Mouse (Mus musculus) lung, postnatal 0 days (tissue): Measurements from ENCODE around the gene Pdgfb. TPM values are rescaled to one million over a fixed set of nuclear protein-coding genes. Genes with fewer than 3 reads are reported as not detected.
A peak's percentile ranks its signal among the peaks of the same experiment; 100 is the strongest.

Experiments used
- ATAC-seq: fragments of 200-750 bp; cut with Nextera tagmentation; 2 replicates; pipeline ENCODE4 v1.8.0; 2017; ENCODE audit warnings: moderate library complexity
- DNase-seq: peaks from one replicate; pipeline ENCODE4 v3.0.0-alpha.2; 2016; ENCODE audit warnings: low spot score
- H3K27ac ChIP-seq: fragments of 300-500 bp; sonication (generic); 2 replicates; pipeline ENCODE4 v1.5.1; 2014; ENCODE audit warnings: antibody characterized with exemption, mild to moderate bottlenecking, low read length, mixed read lengths
- H3K27me3 ChIP-seq: fragments of 300-500 bp; sonication (generic); replicated peaks from 2 replicates; pipeline ENCODE4 v1.6.1; 2014; ENCODE audit warnings: low read length, mixed read lengths; ENCODE audit not compliant: insufficient read depth
- H3K36me3 ChIP-seq: fragments of 300-500 bp; sonication (generic); 2 replicates; pipeline ENCODE4 v1.6.1; 2014; ENCODE audit warnings: low read length, mixed read lengths; ENCODE audit not compliant: insufficient read depth
- H3K4me1 ChIP-seq: fragments of 300-500 bp; sonication (generic); 2 replicates; pipeline ENCODE4 v1.6.1; 2014; ENCODE audit warnings: antibody characterized with exemption, low read depth, low read length, mixed read lengths; ENCODE audit not compliant: insufficient read depth
- H3K4me2 ChIP-seq: fragments of 300-500 bp; sonication (generic); replicated peaks from 2 replicates; pipeline ENCODE4 v1.6.1; 2014; ENCODE audit warnings: low read depth, mild to moderate bottlenecking, low read length, moderate library complexity, mixed read lengths
- H3K4me3 ChIP-seq: fragments of 300-500 bp; sonication (generic); 2 replicates; pipeline ENCODE4 v1.5.1; 2014; ENCODE audit warnings: low read depth, low read length
- H3K9ac ChIP-seq: fragments of 300-500 bp; sonication (generic); replicated peaks from 2 replicates; pipeline ENCODE4 v1.6.1; 2014; ENCODE audit warnings: low read depth, mild to moderate bottlenecking
- H3K9me3 ChIP-seq: fragments of 300-500 bp; sonication (generic); 2 replicates; pipeline ENCODE4 v1.6.1; 2016; ENCODE audit warnings: low read length, mixed read lengths
- CTCF ChIP-seq: IDR thresholded peaks from 2 replicates; pipeline ENCODE4 v1.5.1; 2016; ENCODE audit warnings: antibody characterized with exemption, mild to moderate bottlenecking
- EP300 ChIP-seq: IDR thresholded peaks from 2 replicates; pipeline ENCODE4 v1.6.1; 2016; ENCODE audit warnings: antibody characterized with exemption, mild to moderate bottlenecking, control low read depth
- WGBS: fragments of 180-500 bp; shearing (Covaris S2); extraction: QIAGEN DNeasy Blood & Tissue Kit; methylation state at CpG from one replicate; pipeline ENCODE4 v1.1.7; 2014; 5-methylcytosine and 5-hydroxymethylcytosine counted together
- polyA plus RNA-seq: library from polyadenylated mRNA; unstranded; fragments of >200 nt; fragmentation: Nextera tagmentation; extraction: Ambion mirVana; gene quantifications from 2 replicates; pipeline ENCODE4 v1.2.1, GENCODE M21; 2015

The Pdgfb gene
- polyA plus RNA-seq, 1 experiment from 2014 or later, result 10.5 TPM

GRCm38 (mm10) chr15:79952504-79953231, 62.1 kb downstream of the Pdgfb start:
- Histone ChIP-seq H3K9me3 (no peaks in the 10 kb centered on the region), H3K4me3 (no peak overlapping the region), H3K27me3 (no peaks in the 10 kb centered on the region), H3K9ac (no peak overlapping the region), H3K4me2 (no peak overlapping the region), H3K36me3 (no peaks in the 10 kb centered on the region), H3K4me1 (peaks cover 13% of the 10 kb centered on the region), H3K27ac (peak overlapping the region; percentile 81)
- peak; percentile 58; the same call in 1 of the 2 replicates for TF ChIP-seq EP300
- TF ChIP-seq CTCF, result no peak
- 25% methylated on average over 11 of the region's 11 CpGs for WGBS
- ATAC-seq (peak; percentile 50), DNase-seq (peak; percentile 69)

DNA sequence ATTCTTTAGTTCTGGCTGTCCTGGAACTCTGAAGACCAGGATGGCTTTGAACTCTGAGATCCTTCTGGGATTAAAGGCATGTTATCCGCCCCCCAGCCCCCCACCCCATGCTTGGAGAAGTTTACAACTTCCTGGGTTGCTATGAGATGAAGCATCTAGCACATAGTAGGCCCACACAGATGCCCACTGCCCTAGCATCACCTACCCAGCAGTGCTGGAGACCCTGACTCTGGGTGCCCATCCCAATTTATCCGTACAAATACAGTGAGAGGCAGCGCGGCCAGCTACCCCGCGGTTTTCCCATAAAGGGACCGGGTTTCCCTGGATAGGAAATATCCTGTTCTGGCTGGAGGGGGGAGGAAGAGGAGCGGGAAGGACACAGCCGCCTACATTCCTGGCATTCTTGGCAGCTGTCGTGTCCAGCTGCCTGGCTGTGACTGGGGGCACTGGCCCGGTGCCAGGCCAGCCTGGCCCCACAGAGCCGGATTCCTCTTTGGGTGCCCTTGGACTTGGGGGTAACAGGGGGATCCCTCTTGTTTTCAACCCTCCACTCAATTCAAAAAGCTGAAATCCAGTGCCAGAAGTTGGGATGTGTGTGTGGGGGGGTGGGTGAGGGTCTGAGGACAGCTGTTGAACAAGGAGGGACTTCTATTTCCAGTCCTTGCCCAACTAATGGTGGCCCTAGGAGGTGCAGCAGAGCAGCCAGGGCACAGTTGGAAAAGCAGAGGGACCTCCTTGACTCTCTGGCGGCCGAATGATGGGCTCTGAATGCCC, 62.9 kb downstream of the Pdgfb start:
- ATAC-seq, result peak; percentile 45

GRCm38 (mm10) chr15:79951226-79951625, 63.6 kb downstream of the Pdgfb start:
- Histone ChIP-seq H3K27me3 (no peaks in the 10 kb centered on the region), H3K4me3 (no peak overlapping the region), H3K36me3 (no peaks in the 10 kb centered on the region), H3K9ac (no peak overlapping the region), H3K4me1 (peaks cover 13% of the 10 kb centered on the region), H3K9me3 (no peaks in the 10 kb centered on the region), H3K4me2 (no peak overlapping the region), H3K27ac (peak overlapping the region; percentile 81)
- no peak for TF ChIP-seq CTCF
- TF ChIP-seq EP300, result no peak
- no peak for ATAC-seq
- DNase-seq, result no peak
- WGBS, result 56% methylated on average over 6 of the region's 6 CpGs

More for the DNA sequence above, 62.9 kb downstream of the Pdgfb start:
- H3K9ac ChIP-seq, result no peak overlapping the region
- DNase-seq, result peak; percentile 80
- peak overlapping the region; percentile 81 for H3K27ac ChIP-seq
- H3K4me3 ChIP-seq, result no peak overlapping the region
- peaks cover 13% of the 10 kb centered on the region for H3K4me1 ChIP-seq
- no peaks in the 10 kb centered on the region for H3K27me3 ChIP-seq
- TF ChIP-seq CTCF (no peak; the same call in 1 of the 2 replicates), EP300 (peak; percentile 89)
- WGBS, result 21% methylated on average over 14 of the region's 14 CpGs
- H3K4me2 ChIP-seq, result 0 out of 2 replicates have a peak overlapping the region, but pooled peaks have one; percentile 30
- H3K36me3 ChIP-seq, result no peaks in the 10 kb centered on the region
- H3K9me3 ChIP-seq, result no peaks in the 10 kb centered on the region

DNA sequence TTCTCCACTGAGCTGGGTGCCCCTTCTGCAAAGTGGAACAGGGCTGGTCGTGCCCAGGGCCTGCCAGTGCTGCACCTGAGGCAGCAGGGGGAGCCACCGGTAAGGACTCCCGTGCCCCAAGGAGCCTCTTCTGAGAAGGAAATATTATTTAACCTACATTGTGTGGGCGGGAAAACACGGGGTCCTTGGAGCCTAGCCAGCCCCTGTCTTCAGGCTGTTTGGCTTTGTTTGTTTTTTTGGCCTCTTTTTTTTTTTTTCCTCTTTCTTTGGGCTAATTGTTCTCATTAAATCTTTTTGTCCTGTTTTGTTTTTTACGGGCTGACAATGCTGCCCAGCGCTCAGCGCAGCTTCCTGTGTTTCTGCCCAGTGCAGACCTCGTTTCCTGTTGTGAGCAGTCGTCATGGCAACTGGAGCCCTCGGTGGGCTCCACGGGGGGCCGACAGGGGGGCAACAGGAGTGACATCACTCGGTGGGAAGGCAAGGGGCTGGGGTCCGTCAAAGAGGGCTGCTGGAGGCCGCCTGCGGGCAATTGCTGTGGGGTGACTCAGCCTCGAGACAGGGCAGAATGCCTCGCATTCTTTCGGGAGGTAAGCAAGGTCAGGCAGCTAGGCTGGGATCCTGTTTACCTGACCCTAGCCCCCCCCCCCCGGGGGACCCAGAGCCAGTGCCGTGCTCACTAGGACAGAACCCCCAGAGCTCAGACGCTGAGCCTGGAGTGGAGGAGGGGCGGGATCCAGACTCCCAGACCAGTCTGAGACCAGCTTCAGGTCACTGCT, 64.3 kb downstream of the Pdgfb start:
- peak overlapping the region; percentile 8; the same call in 1 of the 2 replicates for H3K4me3 ChIP-seq
- no peaks in the 10 kb centered on the region for H3K27me3 ChIP-seq
- H3K4me1 ChIP-seq, result peaks cover 13% of the 10 kb centered on the region
- TF ChIP-seq CTCF (peak; percentile 85), EP300 (peak; percentile 80)
- H3K9ac ChIP-seq, result peak overlapping the region; percentile 4; the same call in 1 of the 2 replicates
- DNase-seq (peak; percentile 78), ATAC-seq (peak; percentile 49)
- no peaks in the 10 kb centered on the region for H3K9me3 ChIP-seq
- no peaks in the 10 kb centered on the region for H3K36me3 ChIP-seq
- 3% methylated on average over 24 of the region's 24 CpGs for WGBS
- H3K4me2 ChIP-seq, result peak overlapping the region; percentile 50
- H3K27ac ChIP-seq, result peak overlapping the region; percentile 81

DNA sequence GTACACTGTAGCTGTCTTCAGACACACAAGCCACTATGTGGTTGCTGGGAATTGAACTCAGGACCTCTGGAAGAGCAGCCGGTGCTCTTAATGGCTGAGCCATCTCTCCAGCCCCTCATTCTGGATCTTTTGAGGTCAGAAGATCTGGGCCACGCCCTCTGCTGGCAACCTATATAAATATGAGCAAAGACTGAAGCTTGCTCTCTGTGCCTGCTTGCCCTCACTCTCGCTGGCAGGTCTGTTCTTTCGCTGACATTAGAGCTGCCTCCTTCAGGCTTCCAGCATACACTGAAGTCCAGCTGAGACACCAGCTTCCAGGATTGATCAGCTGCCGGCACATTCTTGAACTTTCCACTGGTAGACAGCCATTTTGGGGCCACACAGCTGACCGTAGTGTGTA, 67.1 kb downstream of the Pdgfb start:
- Histone ChIP-seq H3K9ac (no peak overlapping the region), H3K4me3 (no peak overlapping the region), H3K9me3 (no peaks in the 10 kb centered on the region), H3K27ac (no peak overlapping the region), H3K27me3 (no peaks in the 10 kb centered on the region), H3K4me1 (peaks cover 13% of the 10 kb centered on the region), H3K36me3 (no peaks in the 10 kb centered on the region), H3K4me2 (no peak overlapping the region)
- 57% methylated on average over 6 of the region's 6 CpGs for WGBS
- DNase-seq (no peak), ATAC-seq (no peak)
- TF ChIP-seq CTCF (peak; percentile 28), EP300 (no peak)

GRCm38 (mm10) chr15:79946790-79947189, 68.0 kb downstream of the Pdgfb start:
- Histone ChIP-seq H3K27ac (no peak overlapping the region), H3K4me3 (no peak overlapping the region), H3K36me3 (no peaks in the 10 kb centered on the region), H3K9ac (no peak overlapping the region), H3K4me2 (no peak overlapping the region), H3K9me3 (no peaks in the 10 kb centered on the region), H3K27me3 (no peaks in the 10 kb centered on the region), H3K4me1 (peaks cover 6% of the 10 kb centered on the region)
- TF ChIP-seq EP300 (no peak), CTCF (peak; percentile 68)
- 60% methylated on average over 9 of the region's 9 CpGs for WGBS
- ATAC-seq (no peak), DNase-seq (peak; percentile 46)
